In the genomic region with DNA sequence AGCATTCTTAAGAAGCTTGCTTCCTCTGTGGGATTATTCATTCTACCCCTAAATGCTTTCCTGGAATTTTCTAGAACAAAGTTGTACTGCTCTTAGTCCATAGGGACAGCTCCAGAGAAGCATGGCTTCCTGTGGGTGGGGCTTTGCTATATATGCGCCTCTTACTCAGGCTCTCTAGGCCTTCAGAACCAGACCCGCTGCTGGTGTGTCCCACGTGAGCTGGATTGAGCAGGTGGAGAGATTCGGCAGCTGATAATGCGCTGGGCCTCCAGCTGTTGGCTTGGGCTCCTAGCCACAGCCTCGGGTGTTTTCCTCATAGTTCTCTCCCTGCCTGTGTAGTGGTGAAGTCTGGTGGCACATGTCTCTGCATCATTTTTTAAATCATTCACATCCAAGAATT, we compare ENCODE assay signal across 20 mouse cellular contexts. TPM values are rescaled to one million over a fixed set of nuclear protein-coding genes. Genes with fewer than 3 reads are reported as not detected.
"Had no signal": no experiment of that assay in that cellular context is flagged by ENCODE, and none has a peak within 500 bp of the region (broad histone marks: within the 10 kb centered on the region; RNA-seq: fewer than 3 reads in every experiment).

No protein-coding gene starts in this region.

- H3K27me3 ChIP-seq: intestine, embryonic 15.5 days; liver, embryonic 12.5 days; lung, embryonic 15.5 days; megakaryocyte, embryonic 14.5 days; midbrain, embryonic 12.5 days had no signal

- H3K4me2 ChIP-seq: intestine, embryonic 15.5 days; liver, embryonic 12.5 days; lung, embryonic 15.5 days; midbrain, embryonic 12.5 days had no signal

- H3K9ac ChIP-seq: intestine, embryonic 15.5 days; liver, embryonic 12.5 days; lung, embryonic 15.5 days; midbrain, embryonic 12.5 days had no signal

- H3K9me3 ChIP-seq: intestine, embryonic 15.5 days; liver, embryonic 12.5 days; lung, embryonic 15.5 days; megakaryocyte, embryonic 14.5 days; midbrain, embryonic 12.5 days had no signal

- ATAC-seq: intestine, embryonic 15.5 days; liver, embryonic 12.5 days; midbrain, embryonic 16.5 days had no signal

- H3K4me3 ChIP-seq: intestine, embryonic 15.5 days; liver, embryonic 12.5 days; lung, embryonic 15.5 days; megakaryocyte, embryonic 14.5 days; midbrain, embryonic 12.5 days had no signal

- H3K27ac ChIP-seq: intestine, embryonic 15.5 days; liver, embryonic 12.5 days; lung, embryonic 15.5 days; macrophage; midbrain, embryonic 12.5 days had no signal

- H3K4me1 ChIP-seq: intestine, embryonic 15.5 days; liver, embryonic 12.5 days; lung, embryonic 15.5 days; midbrain, embryonic 12.5 days had no signal

- DNase-seq: kidney, adult 18-20 months; kidney, postnatal 14 days; lung, postnatal 14 days; right cerebral cortex, adult 18-20 months; right cerebral cortex, postnatal 25 days had no signal

RNA-seq across cellular contexts. Expression of a gene that starts 7.8 kb away (rescaled TPM):
- total RNA-seq: layer of hippocampus, postnatal 25 days; left cerebral cortex, postnatal 36 days had no signal
- polyA plus RNA-seq: large intestine, adult 2 months; macrophage; small intestine, adult 2 months; urinary bladder, adult 2 months had no signal

RNA-seq across cellular contexts. Expression of a gene that starts 21.7 kb away (rescaled TPM):
- total RNA-seq: layer of hippocampus, postnatal 25 days; left cerebral cortex, postnatal 36 days had no signal
- polyA plus RNA-seq: intestine, embryonic 15.5 days; kidney, embryonic 14.5 days; liver, embryonic 12.5 days; midbrain, embryonic 16.5 days; neural tube, embryonic 14.5 days; small intestine, adult 2 months; stomach, embryonic 16.5 days had no signal
